Mouse (Mus musculus): ENCODE results near the gene Dirc2. TPM values are rescaled to one million over a fixed set of nuclear protein-coding genes. Genes with fewer than 3 reads are reported as not detected.

Dirc2 gene
- polyA plus RNA-seq, 1 experiment from 2014 or later: 6.2 TPM

DNA sequence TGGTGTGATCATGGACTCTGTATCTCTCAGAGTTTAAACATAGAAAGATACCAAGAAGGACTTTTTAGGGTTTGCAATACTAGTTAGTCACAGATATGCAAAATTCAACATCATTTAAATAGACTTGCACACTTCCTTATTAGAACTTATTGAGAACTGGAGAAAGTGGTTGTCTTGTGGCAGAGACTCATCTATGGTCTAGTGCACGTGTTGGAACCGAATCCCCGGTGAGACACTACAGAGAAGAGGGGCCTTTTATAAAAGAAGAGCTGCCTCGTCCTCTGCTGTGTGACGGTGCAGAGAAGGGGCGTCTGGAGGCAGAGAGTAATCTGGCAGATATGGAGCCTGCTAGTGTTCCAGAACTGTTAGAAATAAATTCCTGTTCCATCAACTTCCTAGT is 44.6 kb downstream of the Dirc2 start:
- peaks cover 16% of the 10 kb centered on the region; the same call in 1 of the 2 replicates for H3K36me3 ChIP-seq (replicated peaks; ENCODE audit: insufficient read depth, low read length)
- ATAC-seq (no peak), DNase-seq (no peak)
- TF ChIP-seq CTCF (IDR thresholded peaks at IDR 0.05; ENCODE audit: low read depth): no peak
- TF ChIP-seq EP300 (IDR thresholded peaks at IDR 0.05; ENCODE audit: low read depth): no peak
- H3K4me1 ChIP-seq (ENCODE audit: insufficient read depth): no peaks in the 10 kb centered on the region
- no peak overlapping the region for H3K4me2 ChIP-seq (ENCODE audit: low read depth, low read length)
- H3K27ac ChIP-seq (ENCODE audit: low read depth): no peak overlapping the region
- H3K9me3 ChIP-seq (ENCODE audit: low read length): no peaks in the 10 kb centered on the region
- no peak overlapping the region for H3K9ac ChIP-seq (replicated peaks)
- no peaks in the 10 kb centered on the region for H3K27me3 ChIP-seq (ENCODE audit: insufficient read depth, low read length)
- 84% methylated on average over 6 of the region's 6 CpGs for WGBS (ENCODE audit: insufficient replicate concordance)
- H3K4me3 ChIP-seq (ENCODE audit: low read depth, low read length): no peak overlapping the region

DNA sequence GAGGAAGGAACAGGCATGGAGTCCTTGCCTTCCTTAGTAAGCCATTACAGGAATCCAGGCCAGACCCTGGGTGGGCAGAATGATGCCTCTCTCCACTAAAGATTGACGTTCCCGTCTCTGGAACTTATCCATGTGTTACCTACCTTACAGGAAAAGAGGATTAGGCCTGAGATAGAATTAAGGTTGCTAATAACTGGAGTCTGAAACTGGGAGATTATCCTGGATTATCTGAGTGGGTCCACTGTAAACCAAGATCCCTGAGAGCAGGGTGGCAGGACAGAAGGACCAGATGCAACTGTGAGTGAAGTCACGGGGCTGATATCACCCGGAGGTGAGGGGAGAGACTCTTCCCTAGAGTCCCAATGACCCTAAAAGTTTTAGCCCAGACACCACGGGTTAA is 51.4 kb downstream of the Dirc2 start:
- Histone ChIP-seq H3K4me2 (ENCODE audit: low read depth, low read length) (no peak overlapping the region), H3K9me3 (ENCODE audit: low read length) (no peaks in the 10 kb centered on the region), H3K4me1 (ENCODE audit: insufficient read depth) (no peaks in the 10 kb centered on the region), H3K27ac (ENCODE audit: low read depth) (no peak overlapping the region), H3K4me3 (ENCODE audit: low read depth, low read length) (no peak overlapping the region), H3K36me3 (replicated peaks; ENCODE audit: insufficient read depth, low read length) (peaks cover 19% of the 10 kb centered on the region), H3K27me3 (ENCODE audit: insufficient read depth, low read length) (no peaks in the 10 kb centered on the region), H3K9ac (replicated peaks) (no peak overlapping the region)
- 87% methylated on average over 5 of the region's 5 CpGs for WGBS (ENCODE audit: insufficient replicate concordance)
- ATAC-seq (no peak), DNase-seq (no peak)
- TF ChIP-seq CTCF (IDR thresholded peaks at IDR 0.05; ENCODE audit: low read depth) (no peak), EP300 (IDR thresholded peaks at IDR 0.05; ENCODE audit: low read depth) (no peak)

DNA sequence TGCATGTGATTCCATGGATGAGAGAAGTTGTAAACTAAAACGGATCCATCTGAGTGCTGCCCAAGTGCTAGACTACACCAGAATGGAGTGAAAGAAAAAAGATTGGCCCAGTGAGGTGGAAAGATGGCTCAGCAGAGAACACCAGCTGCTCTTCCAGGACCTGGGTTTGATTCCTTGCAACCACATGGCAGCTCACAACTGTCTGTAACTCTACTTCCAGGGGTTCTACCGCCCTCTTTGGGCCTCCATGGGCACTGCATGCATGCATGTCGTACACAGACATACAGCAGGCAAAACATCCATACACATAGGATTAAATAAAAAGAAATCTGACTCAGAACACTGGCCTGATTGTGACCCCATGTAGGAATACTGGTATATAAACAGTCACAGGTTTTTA is 52.9 kb downstream of the Dirc2 start:
- 84% methylated on average over 3 of the region's 3 CpGs for WGBS (ENCODE audit: insufficient replicate concordance)
- TF ChIP-seq CTCF (IDR thresholded peaks at IDR 0.05; ENCODE audit: low read depth) (peak; percentile 52), EP300 (IDR thresholded peaks at IDR 0.05; ENCODE audit: low read depth) (no peak)
- Histone ChIP-seq H3K9ac (replicated peaks) (no peak overlapping the region), H3K27me3 (ENCODE audit: insufficient read depth, low read length) (no peaks in the 10 kb centered on the region), H3K4me3 (ENCODE audit: low read depth, low read length) (no peak overlapping the region), H3K36me3 (replicated peaks; ENCODE audit: insufficient read depth, low read length) (peaks cover 19% of the 10 kb centered on the region), H3K9me3 (ENCODE audit: low read length) (no peaks in the 10 kb centered on the region), H3K4me1 (ENCODE audit: insufficient read depth) (no peaks in the 10 kb centered on the region), H3K27ac (ENCODE audit: low read depth) (no peak overlapping the region), H3K4me2 (ENCODE audit: low read depth, low read length) (no peak overlapping the region)
- DNase-seq (no peak), ATAC-seq (no peak)

DNA sequence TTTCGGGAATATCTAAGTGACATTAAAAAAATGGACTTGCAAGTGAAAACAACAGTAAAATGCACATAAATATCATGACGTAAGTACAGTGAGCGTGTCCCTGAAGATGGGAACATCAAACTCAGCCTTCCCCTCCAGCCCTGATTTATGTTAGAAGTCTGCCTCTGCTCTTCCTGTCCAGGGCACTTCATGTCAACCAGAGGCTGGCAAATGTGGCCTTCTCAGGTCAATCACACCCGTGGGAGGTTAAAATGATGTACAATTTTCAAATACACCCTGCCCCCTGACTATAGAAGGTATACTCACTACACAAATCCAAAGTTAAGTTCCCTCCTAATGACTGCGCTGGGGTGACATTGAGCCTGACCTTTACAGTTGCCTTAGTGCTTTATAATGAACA is 53.4 kb downstream of the Dirc2 start:
- H3K4me3 ChIP-seq (ENCODE audit: low read depth, low read length): no peak overlapping the region
- no peak overlapping the region for H3K27ac ChIP-seq (ENCODE audit: low read depth)
- DNase-seq (no peak), ATAC-seq (no peak)
- no peak overlapping the region for H3K4me2 ChIP-seq (ENCODE audit: low read depth, low read length)
- no peak for TF ChIP-seq CTCF (IDR thresholded peaks at IDR 0.05; ENCODE audit: low read depth)
- no peak for TF ChIP-seq EP300 (IDR thresholded peaks at IDR 0.05; ENCODE audit: low read depth)
- no peaks in the 10 kb centered on the region for H3K27me3 ChIP-seq (ENCODE audit: insufficient read depth, low read length)
- H3K4me1 ChIP-seq (ENCODE audit: insufficient read depth): no peaks in the 10 kb centered on the region
- H3K9ac ChIP-seq (replicated peaks): no peak overlapping the region
- peaks cover 15% of the 10 kb centered on the region for H3K36me3 ChIP-seq (replicated peaks; ENCODE audit: insufficient read depth, low read length)
- H3K9me3 ChIP-seq (ENCODE audit: low read length): no peaks in the 10 kb centered on the region
- 86% methylated on average over 5 of the region's 5 CpGs for WGBS (ENCODE audit: insufficient replicate concordance)

DNA sequence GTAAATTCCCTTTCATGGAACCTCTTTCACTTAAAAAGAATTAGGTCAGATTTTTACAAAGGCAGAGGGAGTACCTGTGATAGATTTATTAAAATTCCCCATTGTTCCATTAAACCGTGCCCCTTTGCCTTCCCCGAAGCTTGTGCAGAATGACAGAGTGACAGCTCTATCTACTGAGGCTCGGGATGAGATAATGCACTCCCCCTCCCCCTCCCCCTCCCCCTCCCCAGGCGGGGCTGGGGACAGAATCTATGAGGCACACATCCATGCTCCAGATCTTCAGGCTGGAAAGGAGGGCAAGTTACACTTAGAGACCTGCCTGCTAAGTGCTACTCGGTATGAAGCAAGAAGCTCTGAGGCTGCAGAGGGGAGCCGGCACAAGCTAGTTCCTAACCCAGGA is 53.8 kb downstream of the Dirc2 start:
- no peaks in the 10 kb centered on the region for H3K27me3 ChIP-seq (ENCODE audit: insufficient read depth, low read length)
- WGBS (ENCODE audit: insufficient replicate concordance): 57% methylated on average over 6 of the region's 6 CpGs
- no peak for ATAC-seq
- H3K4me1 ChIP-seq (ENCODE audit: insufficient read depth): no peaks in the 10 kb centered on the region
- no peak overlapping the region for H3K4me2 ChIP-seq (ENCODE audit: low read depth, low read length)
- no peaks in the 10 kb centered on the region for H3K9me3 ChIP-seq (ENCODE audit: low read length)
- no peak for DNase-seq
- H3K27ac ChIP-seq (ENCODE audit: low read depth): no peak overlapping the region
- H3K36me3 ChIP-seq (replicated peaks; ENCODE audit: insufficient read depth, low read length): peaks cover 15% of the 10 kb centered on the region
- no peak for TF ChIP-seq EP300 (IDR thresholded peaks at IDR 0.05; ENCODE audit: low read depth)
- TF ChIP-seq CTCF (IDR thresholded peaks at IDR 0.05; ENCODE audit: low read depth): no peak
- H3K9ac ChIP-seq (replicated peaks): no peak overlapping the region
- H3K4me3 ChIP-seq (ENCODE audit: low read depth, low read length): no peak overlapping the region

DNA sequence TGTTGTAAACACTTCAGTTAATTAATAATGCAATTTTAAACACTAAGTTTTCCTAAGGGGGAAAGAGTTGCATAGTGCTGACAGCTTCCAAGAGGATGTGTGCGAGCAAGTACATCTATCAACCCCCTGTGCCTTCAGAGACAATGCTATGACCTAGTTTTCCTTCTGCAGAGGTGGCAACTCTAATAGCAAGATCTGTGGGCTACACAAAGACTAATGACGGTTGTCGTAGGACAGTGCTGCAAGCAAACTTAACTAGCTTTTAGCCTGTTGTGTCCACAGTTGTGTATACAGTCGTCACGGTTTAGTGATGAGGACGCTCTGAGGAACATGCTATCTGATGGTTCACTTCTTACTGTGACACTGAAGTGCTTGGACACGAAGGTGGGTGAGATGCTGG is 54.5 kb downstream of the Dirc2 start:
- H3K27me3 ChIP-seq (ENCODE audit: insufficient read depth, low read length): no peaks in the 10 kb centered on the region
- no peak for ATAC-seq
- WGBS (ENCODE audit: insufficient replicate concordance): 85% methylated on average over 7 of the region's 7 CpGs
- H3K4me1 ChIP-seq (ENCODE audit: insufficient read depth): no peaks in the 10 kb centered on the region
- DNase-seq: no peak
- H3K9me3 ChIP-seq (ENCODE audit: low read length): no peaks in the 10 kb centered on the region
- peaks cover 15% of the 10 kb centered on the region for H3K36me3 ChIP-seq (replicated peaks; ENCODE audit: insufficient read depth, low read length)
- H3K4me2 ChIP-seq (ENCODE audit: low read depth, low read length): no peak overlapping the region
- H3K9ac ChIP-seq (replicated peaks): no peak overlapping the region
- H3K4me3 ChIP-seq (ENCODE audit: low read depth, low read length): no peak overlapping the region
- TF ChIP-seq CTCF (IDR thresholded peaks at IDR 0.05; ENCODE audit: low read depth) (no peak), EP300 (IDR thresholded peaks at IDR 0.05; ENCODE audit: low read depth) (no peak)
- H3K27ac ChIP-seq (ENCODE audit: low read depth): no peak overlapping the region

DNA sequence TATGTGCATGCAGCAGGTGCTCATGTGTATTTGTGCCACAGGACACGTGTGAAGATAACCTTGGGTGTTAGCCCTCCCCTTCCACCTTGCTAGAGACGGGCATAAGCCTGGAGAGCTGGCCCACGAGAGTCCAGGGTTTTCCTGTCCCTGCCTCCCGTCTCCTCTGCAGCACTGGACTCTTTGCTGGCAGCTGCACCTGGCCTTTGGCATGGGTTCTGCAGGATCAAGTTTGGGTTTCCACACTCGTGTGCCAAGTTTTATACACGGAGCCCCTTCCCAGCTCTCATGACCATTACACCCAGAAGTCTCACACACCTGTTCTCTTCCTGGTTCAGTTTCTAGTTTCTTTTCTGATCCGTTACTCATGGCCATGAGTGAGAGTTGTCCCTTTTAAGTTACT is 55.5 kb downstream of the Dirc2 start:
- Histone ChIP-seq H3K4me1 (ENCODE audit: insufficient read depth) (no peaks in the 10 kb centered on the region), H3K27me3 (ENCODE audit: insufficient read depth, low read length) (no peaks in the 10 kb centered on the region), H3K4me2 (ENCODE audit: low read depth, low read length) (no peak overlapping the region), H3K27ac (ENCODE audit: low read depth) (no peak overlapping the region), H3K36me3 (replicated peaks; ENCODE audit: insufficient read depth, low read length) (peaks cover 15% of the 10 kb centered on the region; the same call in 1 of the 2 replicates), H3K9me3 (ENCODE audit: low read length) (no peaks in the 10 kb centered on the region), H3K4me3 (ENCODE audit: low read depth, low read length) (no peak overlapping the region), H3K9ac (replicated peaks) (no peak overlapping the region)
- 83% methylated on average over 7 of the region's 7 CpGs for WGBS (ENCODE audit: insufficient replicate concordance)
- TF ChIP-seq EP300 (IDR thresholded peaks at IDR 0.05; ENCODE audit: low read depth) (no peak), CTCF (IDR thresholded peaks at IDR 0.05; ENCODE audit: low read depth) (no peak)
- no peak for ATAC-seq
- no peak for DNase-seq

Data from liver, postnatal 0 days (tissue).